In genomic region chr5:91962639-91963440, GRCm38 (mm10) we compare ENCODE assay signal across 7 mouse cellular contexts. TPM values are rescaled to one million over a fixed set of nuclear protein-coding genes. Genes with fewer than 3 reads are reported as not detected.
DNase-seq lines count a peak whose midpoint lies in the region; ATAC-seq and TF ChIP-seq lines count a peak whose summit lies in the region.

Rchy1 (minus strand) TSS chr5:91963068.

- peak; percentile 46 for TF ChIP-seq CTCF in intestine, postnatal 0 days (IDR thresholded peaks at IDR 0.05; ENCODE audit: low read depth)
- TF ChIP-seq CTCF in small intestine, adult 2 months (IDR thresholded peaks at IDR 0.05; ENCODE audit: extremely low read depth, insufficient read length, insufficient replicate concordance, low read depth, low read length), result peak; percentile 27; the same call in 1 of the 2 replicates

- ATAC-seq in intestine, postnatal 0 days, result peak; percentile 97
- peak; percentile 97 for ATAC-seq in midbrain, embryonic 12.5 days (ENCODE audit: low FRiP score, low read depth)

- intact Hi-C loops in left cerebral cortex, postnatal 4 days (cut with DNase I), result no loop called here

- peak within 1 kb of the TSS; percentile 70 for H3K4me2 ChIP-seq in intestine, postnatal 0 days (replicated peaks; ENCODE audit: low read depth)
- peak within 1 kb of the TSS; percentile 72 for H3K4me2 ChIP-seq in midbrain, embryonic 12.5 days (replicated peaks)

- H3K4me1 ChIP-seq in embryonic facial prominence, embryonic 10.5 days, result peaks cover 25% of the 10 kb centered on the region
- no peaks in the 10 kb centered on the region for H3K4me1 ChIP-seq in intestine, postnatal 0 days (replicated peaks; ENCODE audit: control insufficient read depth, insufficient read depth, low read length)
- H3K4me1 ChIP-seq in midbrain, embryonic 12.5 days, result peaks cover 26% of the 10 kb centered on the region
- H3K4me1 ChIP-seq in small intestine, adult 2 months (ENCODE audit: control insufficient read depth, insufficient read depth, insufficient read length, low read length), result peaks cover 6% of the 10 kb centered on the region; the same call in 1 of the 2 replicates

- H3K27ac ChIP-seq in embryonic facial prominence, embryonic 10.5 days (replicated peaks), result peak within 1 kb of the TSS; percentile 93
- H3K27ac ChIP-seq in intestine, postnatal 0 days (ENCODE audit: low read depth, low read length), result peak within 1 kb of the TSS; percentile 97
- peak within 1 kb of the TSS; percentile 98 for H3K27ac ChIP-seq in midbrain, embryonic 12.5 days (replicated peaks)
- H3K27ac ChIP-seq in small intestine, adult 2 months (ENCODE audit: insufficient read depth, low read depth, low read length), result peak within 1 kb of the TSS; percentile 89

- H3K36me3 ChIP-seq in embryonic facial prominence, embryonic 10.5 days (replicated peaks), result peaks cover 6% of the 10 kb centered on the region
- peaks cover 14% of the 10 kb centered on the region; the same call in 1 of the 2 replicates for H3K36me3 ChIP-seq in intestine, postnatal 0 days (ENCODE audit: control insufficient read depth, insufficient read depth)
- peaks cover under 1% of the 10 kb centered on the region; the same call in 1 of the 2 replicates for H3K36me3 ChIP-seq in midbrain, embryonic 12.5 days
- H3K36me3 ChIP-seq in small intestine, adult 2 months (ENCODE audit: control insufficient read depth, insufficient read depth, low read length), result peaks cover 3% of the 10 kb centered on the region

- peak; percentile 55 for TF ChIP-seq POLR2A in small intestine, adult 2 months (IDR thresholded peaks at IDR 0.05; ENCODE audit: low read depth, low read length)

- WGBS in embryonic facial prominence, embryonic 10.5 days, result under 1% methylated on average over 65 of the region's 65 CpGs
- WGBS in intestine, postnatal 0 days, result under 1% methylated on average over 65 of the region's 65 CpGs
- under 1% methylated on average over 62 of the region's 65 CpGs for WGBS in midbrain, embryonic 12.5 days
- under 1% methylated on average over 65 of the region's 65 CpGs for WGBS in small intestine, adult 2 months

- H3K27me3 ChIP-seq in embryonic facial prominence, embryonic 10.5 days (replicated peaks; ENCODE audit: low read depth, poor library complexity, severe bottlenecking), result no peaks in the 10 kb centered on the region
- no peaks in the 10 kb centered on the region for H3K27me3 ChIP-seq in intestine, postnatal 0 days (replicated peaks; ENCODE audit: control insufficient read depth, insufficient read depth, low read length)
- H3K27me3 ChIP-seq in midbrain, embryonic 12.5 days, result no peaks in the 10 kb centered on the region
- no peaks in the 10 kb centered on the region for H3K27me3 ChIP-seq in small intestine, adult 2 months (ENCODE audit: control insufficient read depth, insufficient read depth, low read length)

- peak within 1 kb of the TSS; percentile 78 for H3K4me3 ChIP-seq in embryonic facial prominence, embryonic 10.5 days
- H3K4me3 ChIP-seq in intestine, postnatal 0 days (ENCODE audit: low read depth, low read length), result peak within 1 kb of the TSS; percentile 82
- peak within 1 kb of the TSS; percentile 75 for H3K4me3 ChIP-seq in midbrain, embryonic 12.5 days
- H3K4me3 ChIP-seq in small intestine, adult 2 months (ENCODE audit: low read depth, low read length), result peak within 1 kb of the TSS; percentile 82

- DNase-seq in adrenal gland, postnatal 10 days, result peak; percentile 95
- peak; percentile 96 for DNase-seq in embryonic facial prominence, embryonic 10.5 days (ENCODE audit: low spot score)
- peak; percentile 71 for DNase-seq in gonadal fat pad, adult 2 months (ENCODE audit: low read depth)
- peak; percentile 94 for DNase-seq in left cerebral cortex, postnatal 4 days

- peak within 1 kb of the TSS; percentile 83 for H3K9ac ChIP-seq in intestine, postnatal 0 days (ENCODE audit: low read depth, low read length)
- peak within 1 kb of the TSS; percentile 76 for H3K9ac ChIP-seq in midbrain, embryonic 12.5 days (replicated peaks)

- H3K9me3 ChIP-seq in embryonic facial prominence, embryonic 10.5 days, result no peaks in the 10 kb centered on the region
- H3K9me3 ChIP-seq in intestine, postnatal 0 days (ENCODE audit: control insufficient read depth), result no peaks in the 10 kb centered on the region
- H3K9me3 ChIP-seq in midbrain, embryonic 12.5 days, result no peaks in the 10 kb centered on the region

RNA-seq across cellular contexts. Expression of gene Rchy1, which starts in this region (rescaled TPM):
- 10 to 100 TPM; 50.8 to 51.7 TPM for total RNA-seq in adrenal gland, postnatal 10 days (2021)
- 55.8 and 55.9 TPM in 2 replicates for polyA plus RNA-seq in embryonic facial prominence, embryonic 10.5 days (2016; fragmentation: Nextera tagmentation; extraction: Ambion mirVana)
- 32.1 and 32.8 TPM in 2 replicates for polyA plus RNA-seq in gonadal fat pad, adult 2 months (2012; rRNA removed)
- 63.7 and 73.0 TPM in 2 replicates for polyA plus RNA-seq in intestine, postnatal 0 days (2015; fragmentation: Nextera tagmentation; extraction: Ambion mirVana)
- total RNA-seq in left cerebral cortex, postnatal 4 days (2021), result 10 to 100 TPM; 43.8 to 47.8 TPM
- polyA plus RNA-seq in midbrain, embryonic 12.5 days (2016; fragmentation: Nextera tagmentation; extraction: Ambion mirVana), result 70.1 and 71.8 TPM in 2 replicates
- polyA plus RNA-seq in small intestine, adult 2 months (2012; rRNA removed), result 8.7 and 15.7 TPM in 2 replicates

Comparison
In these comparisons a context has a peak if more than half of its experiments do, and no peak if none do; other contexts are left out.
1. Peak in every context shown above with its lines: DNase-seq, ATAC-seq, H3K4me3 ChIP-seq and H3K27ac ChIP-seq.